Mouse (Mus musculus) ES-Bruce4 (cell line): Measurements from ENCODE around the gene Cfap52. TPM values are rescaled to one million over a fixed set of nuclear protein-coding genes. Genes with fewer than 3 reads are reported as not detected.

Experiments used
- H3K27ac ChIP-seq: 2 replicates; pipeline ENCODE4 v1.5.1; 2012; ENCODE audit warnings: low read length, inconsistent platforms; ENCODE audit not compliant: insufficient read depth
- H3K27me3 ChIP-seq: 2 replicates; pipeline ENCODE4 v1.6.1; 2012; ENCODE audit warnings: mild to moderate bottlenecking, low read length, inconsistent platforms; ENCODE audit not compliant: control insufficient read depth, poor library complexity, insufficient read depth, severe bottlenecking
- H3K36me3 ChIP-seq: 2 replicates; pipeline ENCODE4 v1.6.1; 2012; ENCODE audit warnings: inconsistent platforms, mild to moderate bottlenecking, low read length, moderate library complexity; ENCODE audit not compliant: control insufficient read depth, poor library complexity, insufficient read depth, severe bottlenecking
- H3K4me1 ChIP-seq: one replicate; pipeline ENCODE4 v1.8.1; 2011; ENCODE audit warnings: low read length; ENCODE audit not compliant: control insufficient read depth, insufficient read depth
- H3K4me3 ChIP-seq: 2 replicates; pipeline ENCODE4 v1.5.1; 2011; ENCODE audit warnings: low read depth, mild to moderate bottlenecking, low read length
- H3K9ac ChIP-seq: 2 replicates; pipeline ENCODE4 v1.6.1; 2012; ENCODE audit warnings: low read depth, mild to moderate bottlenecking, inconsistent platforms; ENCODE audit not compliant: poor library complexity, severe bottlenecking
- H3K9me3 ChIP-seq: replicated peaks from 2 replicates; pipeline ENCODE4 v1.6.1; 2012; ENCODE audit warnings: mild to moderate bottlenecking, low read length, inconsistent platforms; ENCODE audit not compliant: control insufficient read depth, poor library complexity, insufficient read depth, severe bottlenecking
- CTCF ChIP-seq: IDR thresholded peaks from one replicate; pipeline ENCODE4 v1.8.1; 2011; ENCODE audit warnings: low read depth, low read length
- EP300 ChIP-seq: IDR thresholded peaks from 2 replicates; pipeline ENCODE4 v1.6.1; 2011; ENCODE audit warnings: low read depth, low read length; ENCODE audit not compliant: insufficient read depth
- POLR2A ChIP-seq: IDR thresholded peaks from one replicate; pipeline ENCODE4 v1.8.1; 2011; ENCODE audit warnings: low read length; ENCODE audit not compliant: insufficient read depth
- polyA plus RNA-seq: library from polyadenylated mRNA; stranded (reverse); fragments of >200 nt; gene quantifications from 2 replicates; pipeline ENCODE4 v1.2.4, GENCODE M21; 2011; ENCODE audit warnings: low read depth; ENCODE audit not compliant: missing spikeins, insufficient read depth, insufficient read length

The Cfap52 gene
- polyA plus RNA-seq, 1 experiment, result 0.66 TPM

DNA sequence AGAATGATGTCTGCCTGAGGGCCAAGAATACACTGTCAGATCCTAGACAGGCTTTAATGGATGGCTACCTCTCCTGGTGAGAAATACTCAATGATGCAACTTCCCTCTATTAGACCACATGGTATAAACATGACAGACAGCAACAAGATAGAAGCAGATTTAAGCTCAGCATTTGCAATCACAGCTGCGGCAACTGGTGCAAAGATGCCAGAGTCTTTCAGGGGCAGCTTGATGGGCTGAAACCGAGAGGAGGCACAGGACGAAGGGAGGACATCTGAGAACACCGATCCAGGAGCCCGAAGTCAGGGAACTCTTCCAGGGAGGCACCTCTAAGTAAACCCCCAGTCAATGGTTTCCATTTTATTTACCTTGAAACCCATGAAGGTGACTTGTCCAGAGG, 11.8 kb downstream of the Cfap52 start:
- H3K27me3 ChIP-seq, result no peaks in the 10 kb centered on the region
- H3K4me1 ChIP-seq, result no peaks in the 10 kb centered on the region
- no peaks in the 10 kb centered on the region for H3K9me3 ChIP-seq
- no peak overlapping the region for H3K9ac ChIP-seq
- H3K27ac ChIP-seq, result no peak overlapping the region
- no peak overlapping the region for H3K4me3 ChIP-seq
- H3K36me3 ChIP-seq, result no peaks in the 10 kb centered on the region
- TF ChIP-seq POLR2A (no peak), CTCF (no peak), EP300 (no peak)

DNA sequence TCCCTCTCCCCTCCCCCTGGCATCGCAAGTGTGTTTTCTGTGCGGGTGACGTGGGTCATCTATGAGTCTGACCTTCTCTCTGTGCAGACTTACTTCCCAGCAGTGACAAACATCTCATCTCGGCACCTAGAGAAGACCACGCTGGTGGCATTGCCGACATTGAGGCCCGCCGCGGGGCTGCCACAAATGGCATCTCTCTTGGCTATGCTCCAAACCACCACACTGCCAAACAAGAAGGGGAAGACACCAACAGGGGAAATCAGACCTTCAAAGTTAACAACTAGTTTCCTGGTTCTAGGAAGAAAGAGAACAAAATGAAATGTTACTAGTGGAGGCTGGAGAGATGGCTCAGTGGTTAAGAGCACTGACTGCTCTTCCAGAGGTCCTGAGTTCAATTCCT, 16.0 kb downstream of the Cfap52 start:
- TF ChIP-seq POLR2A (no peak), EP300 (no peak), CTCF (no peak)
- Histone ChIP-seq H3K9me3 (no peaks in the 10 kb centered on the region), H3K27ac (no peak overlapping the region), H3K4me3 (no peak overlapping the region), H3K4me1 (no peaks in the 10 kb centered on the region), H3K9ac (no peak overlapping the region), H3K36me3 (no peaks in the 10 kb centered on the region), H3K27me3 (no peaks in the 10 kb centered on the region)

DNA sequence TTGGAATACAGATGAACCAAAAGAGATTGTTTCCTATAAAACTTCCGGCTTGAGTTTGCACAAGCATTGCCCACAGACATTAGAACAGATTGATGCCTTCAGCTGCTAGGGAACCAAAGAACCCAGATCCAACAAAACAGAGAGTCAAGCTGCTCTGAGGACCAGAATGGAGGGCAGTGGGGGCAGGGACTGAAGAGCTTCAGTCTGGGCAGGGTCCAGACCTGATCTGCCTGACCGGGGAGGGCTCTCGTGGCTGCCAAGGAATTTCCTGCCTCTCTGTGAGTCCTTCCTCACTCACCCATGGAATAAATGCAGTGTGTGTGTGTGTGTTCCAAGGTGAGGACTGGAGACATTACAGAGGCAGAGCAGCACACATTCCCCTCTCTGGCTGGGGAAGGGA, 17.2 kb downstream of the Cfap52 start:
- no peaks in the 10 kb centered on the region for H3K4me1 ChIP-seq
- H3K36me3 ChIP-seq, result no peaks in the 10 kb centered on the region
- H3K27me3 ChIP-seq, result no peaks in the 10 kb centered on the region
- H3K9me3 ChIP-seq, result no peaks in the 10 kb centered on the region
- no peak overlapping the region for H3K9ac ChIP-seq
- no peak overlapping the region for H3K27ac ChIP-seq
- no peak overlapping the region for H3K4me3 ChIP-seq
- TF ChIP-seq POLR2A (no peak), CTCF (no peak), EP300 (no peak)

DNA sequence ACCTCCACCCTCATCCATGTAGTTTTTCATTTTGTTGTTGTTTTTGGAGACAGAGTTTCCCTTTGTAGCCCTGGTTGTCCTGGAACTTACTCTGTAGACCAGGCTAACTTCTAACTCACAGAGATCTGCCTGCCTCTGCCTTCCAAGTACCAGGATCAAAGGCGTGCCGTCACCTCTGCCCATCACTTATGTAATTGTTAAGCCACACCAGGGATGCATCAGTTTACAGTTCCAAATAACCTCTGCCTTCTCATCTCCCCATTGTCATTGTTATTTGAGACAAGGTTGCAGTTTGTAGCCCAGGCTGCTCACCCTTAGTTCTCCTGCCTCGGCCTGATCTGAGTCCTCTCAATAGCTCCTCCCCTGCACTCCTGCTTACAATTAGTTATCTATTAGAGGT, 33.3 kb downstream of the Cfap52 start:
- Histone ChIP-seq H3K27me3 (no peaks in the 10 kb centered on the region), H3K4me3 (no peak overlapping the region), H3K4me1 (peaks cover 2% of the 10 kb centered on the region), H3K9me3 (no peaks in the 10 kb centered on the region), H3K9ac (no peak overlapping the region), H3K27ac (no peak overlapping the region), H3K36me3 (no peaks in the 10 kb centered on the region)
- TF ChIP-seq EP300 (no peak), CTCF (no peak), POLR2A (no peak)

DNA sequence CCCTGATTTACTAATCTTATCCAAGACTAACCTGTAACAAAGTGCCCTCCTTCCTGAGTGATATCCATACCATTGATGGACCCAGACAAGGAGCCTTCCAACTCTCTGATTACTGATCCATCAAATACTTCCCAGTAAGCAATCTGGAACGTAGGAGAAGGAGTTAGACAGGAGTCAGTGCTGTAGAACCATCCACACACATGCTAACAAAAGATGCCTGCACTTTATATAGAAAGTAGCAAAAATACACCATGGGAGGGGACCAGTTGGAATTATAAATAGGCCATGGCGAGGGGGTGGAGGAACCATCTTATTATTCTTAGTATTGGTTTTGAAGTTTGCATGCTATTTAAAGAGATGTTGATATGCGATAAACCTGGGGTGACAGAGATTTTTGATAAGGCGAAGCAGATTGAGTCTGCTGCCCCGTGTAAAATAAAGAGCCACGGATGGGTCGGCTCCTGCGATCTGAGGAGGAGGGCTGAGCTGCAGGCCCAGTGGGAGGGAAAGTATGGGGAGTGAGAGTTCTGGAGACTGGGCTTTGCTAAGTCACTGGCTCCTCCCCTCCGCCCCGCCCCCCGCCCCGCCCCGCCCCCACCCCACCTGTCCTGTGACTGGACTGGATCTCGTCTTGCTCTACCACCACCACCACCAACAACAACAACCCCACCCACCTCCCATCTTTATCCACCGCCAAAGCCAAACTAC, 38.9 kb downstream of the Cfap52 start:
- Histone ChIP-seq H3K27me3 (no peaks in the 10 kb centered on the region), H3K4me3 (no peak overlapping the region), H3K4me1 (peaks cover 2% of the 10 kb centered on the region), H3K36me3 (no peaks in the 10 kb centered on the region), H3K27ac (no peak overlapping the region), H3K9ac (no peak overlapping the region), H3K9me3 (no peaks in the 10 kb centered on the region)
- TF ChIP-seq POLR2A (no peak), EP300 (no peak), CTCF (no peak)

DNA sequence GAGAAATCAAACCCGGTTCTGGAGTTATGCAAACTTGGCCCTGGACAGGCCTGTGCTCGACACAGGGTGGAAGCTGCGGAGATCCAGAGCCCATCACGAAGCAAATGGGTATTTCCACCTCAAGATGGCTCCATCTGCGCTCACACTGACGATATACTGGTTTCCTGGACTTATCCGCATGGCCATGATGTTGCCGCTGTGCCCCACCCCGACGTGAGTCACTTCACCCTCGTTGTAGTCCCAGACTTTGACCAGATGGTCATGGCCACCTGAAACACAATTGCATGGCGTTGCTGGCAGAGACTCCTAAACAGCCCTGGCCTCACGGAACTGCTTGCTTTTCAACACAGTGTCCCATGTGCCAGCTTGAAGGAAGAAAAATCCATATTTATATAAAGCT, 40.5 kb downstream of the Cfap52 start:
- H3K36me3 ChIP-seq, result no peaks in the 10 kb centered on the region
- no peak for TF ChIP-seq CTCF
- no peak for TF ChIP-seq POLR2A
- no peak for TF ChIP-seq EP300

More for the DNA sequence above, 40.5 kb downstream of the Cfap52 start:
- Histone ChIP-seq H3K9me3 (no peaks in the 10 kb centered on the region), H3K4me3 (no peak overlapping the region), H3K27ac (no peak overlapping the region), H3K4me1 (peaks cover 2% of the 10 kb centered on the region), H3K9ac (no peak overlapping the region), H3K27me3 (no peaks in the 10 kb centered on the region)
